Mouse (Mus musculus): ENCODE data around the gene Dnah17.

Gene Dnah17

GRCm38 (mm10) chr11:117995661-117996060 lies 134.8 kb downstream of the Dnah17 start:
- no peak for DNase-seq (ENCODE audit: low read depth, low spot score)

GRCm38 (mm10) chr11:117995255-117995654 lies 135.2 kb downstream of the Dnah17 start:
- no peak for DNase-seq (ENCODE audit: low read depth, low spot score)

- DNase-seq (ENCODE audit: low read depth, low spot score), result no peak
These were observed 136.0 kb downstream of the Dnah17 start for GRCm38 (mm10) chr11:117994250-117995057.

GRCm38 (mm10) chr11:117993190-117994175 lies 137.0 kb downstream of the Dnah17 start:
- DNase-seq (ENCODE audit: low read depth, low spot score), result no peak

- DNase-seq (ENCODE audit: low read depth, low spot score), result peak; percentile 60
These were observed 138.6 kb downstream of the Dnah17 start for GRCm38 (mm10) chr11:117991502-117992470.

- no peak for DNase-seq (ENCODE audit: low read depth, low spot score)
These were observed 140.5 kb downstream of the Dnah17 start for GRCm38 (mm10) chr11:117989926-117990325.

- DNase-seq (ENCODE audit: low read depth, low spot score), result no peak
These were observed 141.2 kb downstream of the Dnah17 start for GRCm38 (mm10) chr11:117989241-117989640.

- DNase-seq (ENCODE audit: low read depth, low spot score), result no peak
These were observed 142.5 kb downstream of the Dnah17 start for GRCm38 (mm10) chr11:117987968-117988367.

GRCm38 (mm10) chr11:117987032-117987451 lies 143.4 kb downstream of the Dnah17 start:
- DNase-seq (ENCODE audit: low read depth, low spot score), result no peak

GRCm38 (mm10) chr11:117986126-117987031 lies 144.1 kb downstream of the Dnah17 start, which contains the start of gene Pgs1:
TSS of gene Pgs1 (plus strand) at chr11:117986292.
- DNase-seq (ENCODE audit: low read depth, low spot score), result peak; percentile 91

- no peak for DNase-seq (ENCODE audit: low read depth, low spot score)
These were observed 146.7 kb downstream of the Dnah17 start for GRCm38 (mm10) chr11:117983770-117984169.

GRCm38 (mm10) chr11:117982426-117982825 lies 148.0 kb downstream of the Dnah17 start:
- DNase-seq (ENCODE audit: low read depth, low spot score), result no peak

- DNase-seq (ENCODE audit: low read depth, low spot score), result no peak
These were observed 151.0 kb downstream of the Dnah17 start for GRCm38 (mm10) chr11:117979388-117979787.

- no peak for DNase-seq (ENCODE audit: low read depth, low spot score)
These were observed 152.6 kb downstream of the Dnah17 start for GRCm38 (mm10) chr11:117977694-117978360.

GRCm38 (mm10) chr11:117976081-117976582 lies 154.3 kb downstream of the Dnah17 start:
- peak; percentile 77 for DNase-seq (ENCODE audit: low read depth, low spot score)

GRCm38 (mm10) chr11:117975211-117975967 lies 155.0 kb downstream of the Dnah17 start:
- DNase-seq (ENCODE audit: low read depth, low spot score), result no peak

GRCm38 (mm10) chr11:117974327-117975125 lies 155.9 kb downstream of the Dnah17 start:
- no peak for DNase-seq (ENCODE audit: low read depth, low spot score)

GRCm38 (mm10) chr11:117973569-117973968 lies 156.9 kb downstream of the Dnah17 start:
- no peak for DNase-seq (ENCODE audit: low read depth, low spot score)
